Mouse (Mus musculus) heart, postnatal 14 days (tissue): ENCODE results near the gene Pan3. TPM values are rescaled to one million over a fixed set of nuclear protein-coding genes. Genes with fewer than 3 reads are reported as not detected.
"Not testable (repeated sequence)": the region's sequence is repeated elsewhere in the genome, so short reads cannot be mapped to it uniquely, and the experiment has no call there.

Source experiments
- DNase-seq, 2 experiments: peaks; one replicate each; pipeline ENCODE4 v3.0.0; 2021 to 2022
- intact Hi-C: fragments of 180-260 bp; cut with DNase I; formaldehyde crosslinking; loops from one replicate; pipeline ENCODE4 v1.15.1; 2025
- total RNA-seq, 2 experiments: library from RNA; stranded (reverse); gene quantifications; 2 replicates each; pipeline ENCODE4 v1.2.3; 2021

Pan3 gene
- total RNA-seq, 2 experiments from 2014 or later = 53.9 to 62.5 TPM

DNA sequence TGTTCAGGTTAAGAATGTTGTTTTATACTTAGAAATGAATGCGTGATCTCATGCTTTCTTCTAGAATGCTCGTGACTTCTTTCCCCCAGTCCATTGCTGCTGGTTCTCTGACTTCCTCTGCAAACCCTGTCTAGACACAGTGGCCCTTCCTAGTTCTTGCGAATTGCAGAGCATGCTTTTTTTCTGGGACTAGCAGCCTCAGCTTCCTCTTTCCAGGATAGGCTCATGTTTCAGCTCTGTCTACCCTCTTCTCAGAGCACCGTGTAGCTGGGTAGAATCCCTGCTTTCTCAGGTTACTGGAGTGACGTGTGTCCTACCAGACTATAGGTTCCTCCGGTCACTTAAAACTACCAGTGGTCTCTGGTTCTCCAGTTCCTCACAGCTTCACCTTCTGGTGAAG, 112.3 kb downstream of the Pan3 start:
- intact Hi-C loops = loop anchor here (5.0 kb wide), 1 partner anchor 110 kb away; the partner anchor contains the start of gene Pan3
- no peak for DNase-seq

DNA sequence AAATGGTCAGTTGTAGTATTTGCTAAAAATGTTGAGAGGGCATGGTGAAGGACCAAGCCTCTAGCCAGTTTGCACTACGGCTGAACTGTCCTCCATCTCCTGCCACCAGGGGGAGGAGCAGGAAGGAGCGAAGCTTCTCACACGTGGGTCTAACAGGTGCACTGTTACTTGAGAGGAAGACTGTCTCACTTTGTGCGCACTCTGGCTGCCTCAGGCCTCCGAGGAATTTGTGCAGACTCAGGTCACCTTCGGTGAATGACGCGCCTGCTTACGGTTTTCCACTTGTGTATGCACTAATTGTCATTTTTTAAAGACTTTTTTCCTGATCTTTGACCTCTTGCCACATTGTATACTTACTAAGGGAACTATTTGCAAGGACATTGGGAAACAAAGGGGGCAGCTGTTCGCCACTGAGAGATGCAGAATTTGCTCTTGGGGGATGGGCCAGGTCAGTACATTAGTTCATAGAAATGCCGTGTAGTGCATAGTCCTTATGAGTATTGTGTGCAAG, 115.8 kb downstream of the Pan3 start:
- DNase-seq = peak in 1 of 2 experiments; percentile 16
- intact Hi-C loops = no loop called here

DNA sequence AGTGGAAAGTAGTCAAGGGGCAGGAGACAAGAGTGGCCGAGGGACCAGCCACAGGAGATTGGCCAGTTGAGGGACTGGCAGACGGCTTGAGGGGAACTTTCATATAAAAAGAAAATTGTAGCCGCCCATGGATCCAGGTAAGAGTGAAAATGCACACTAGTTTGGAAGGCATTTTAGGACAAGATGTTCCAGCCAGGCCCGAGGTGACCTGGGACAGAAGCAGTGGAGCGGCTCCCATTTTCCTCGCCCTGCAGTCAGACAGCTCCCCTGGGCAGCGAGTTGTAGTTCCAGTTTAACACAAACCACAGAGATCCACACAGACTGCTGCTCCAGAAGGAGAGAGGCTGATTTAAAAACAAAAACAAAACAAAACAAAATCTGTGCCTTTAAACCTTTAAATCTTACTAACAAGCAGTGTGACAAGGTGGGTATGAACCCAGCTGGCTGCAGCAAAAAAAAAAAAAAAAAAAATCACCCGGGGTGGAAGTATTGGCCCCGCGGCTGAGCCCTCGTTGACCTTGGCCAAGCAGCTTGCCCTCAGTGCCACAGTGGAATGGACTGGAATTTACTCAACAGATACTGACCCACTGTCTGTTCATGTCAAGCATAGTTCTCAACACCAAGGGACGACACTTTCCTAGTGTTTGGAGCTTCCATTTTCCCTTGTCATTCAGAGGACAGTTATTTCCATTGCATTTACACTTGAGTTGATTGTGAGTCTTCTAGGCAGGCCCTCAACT, 119.2 kb downstream of the Pan3 start:
- intact Hi-C loops = no loop called here
- DNase-seq = no peak

DNA sequence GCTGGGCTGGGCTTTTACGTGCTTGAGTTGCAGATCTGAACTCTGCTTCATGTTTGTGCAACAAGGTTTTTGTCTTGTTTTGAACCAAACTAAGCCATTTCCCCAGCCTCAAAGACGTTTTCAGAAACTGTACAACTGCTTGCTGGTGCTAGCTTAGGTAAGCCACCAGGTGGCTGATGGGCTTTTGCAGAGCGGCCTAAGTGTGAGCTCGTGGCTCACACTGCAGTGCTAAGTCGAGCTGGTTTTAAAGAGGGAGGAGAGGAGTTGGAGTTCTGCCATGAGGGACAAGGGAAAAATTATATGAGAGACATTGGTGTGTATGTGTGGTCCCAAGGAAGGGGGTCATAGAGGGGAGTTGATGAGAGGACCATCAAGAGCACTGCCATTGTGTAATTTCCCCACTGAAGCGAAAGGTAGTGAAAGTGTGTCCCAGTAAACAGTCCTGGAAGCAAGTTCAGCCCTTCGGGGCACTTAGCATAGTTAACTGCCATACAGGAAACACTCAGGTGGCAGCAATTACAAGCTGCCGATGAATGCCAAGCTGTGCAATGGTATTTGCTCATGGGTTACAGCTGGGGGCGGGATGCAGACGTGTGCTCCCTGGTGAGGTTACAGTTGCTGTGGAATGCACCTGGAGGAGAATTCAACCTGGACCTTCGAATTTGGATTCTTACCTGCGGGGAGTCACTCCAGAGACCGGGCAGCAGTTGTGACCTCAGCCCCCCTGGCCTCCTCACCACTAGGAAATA, 122.1 kb downstream of the Pan3 start:
- intact Hi-C loops = no loop called here
- DNase-seq = no peak

DNA sequence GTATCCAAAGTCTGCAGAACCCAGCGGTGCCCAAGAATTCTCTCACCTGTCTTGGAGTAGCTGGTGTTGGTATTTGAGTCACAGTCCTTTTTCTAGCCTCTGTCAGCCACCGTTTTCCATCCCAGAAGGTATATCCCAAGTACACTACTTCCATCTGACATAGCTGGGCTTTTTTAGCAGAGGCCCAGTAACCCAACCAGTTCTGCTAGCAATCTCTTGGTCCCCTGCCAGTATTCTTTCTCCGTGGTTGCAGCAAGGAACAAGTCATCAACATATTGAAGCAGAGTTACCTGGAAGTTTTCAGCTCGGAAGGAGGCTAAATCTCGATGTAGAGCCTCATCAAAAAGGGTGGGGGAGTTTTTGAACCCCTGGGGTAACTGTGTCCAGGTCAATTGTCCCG, 127.7 kb downstream of the Pan3 start:
- DNase-seq, intact Hi-C loops: not testable (repeated sequence)

DNA sequence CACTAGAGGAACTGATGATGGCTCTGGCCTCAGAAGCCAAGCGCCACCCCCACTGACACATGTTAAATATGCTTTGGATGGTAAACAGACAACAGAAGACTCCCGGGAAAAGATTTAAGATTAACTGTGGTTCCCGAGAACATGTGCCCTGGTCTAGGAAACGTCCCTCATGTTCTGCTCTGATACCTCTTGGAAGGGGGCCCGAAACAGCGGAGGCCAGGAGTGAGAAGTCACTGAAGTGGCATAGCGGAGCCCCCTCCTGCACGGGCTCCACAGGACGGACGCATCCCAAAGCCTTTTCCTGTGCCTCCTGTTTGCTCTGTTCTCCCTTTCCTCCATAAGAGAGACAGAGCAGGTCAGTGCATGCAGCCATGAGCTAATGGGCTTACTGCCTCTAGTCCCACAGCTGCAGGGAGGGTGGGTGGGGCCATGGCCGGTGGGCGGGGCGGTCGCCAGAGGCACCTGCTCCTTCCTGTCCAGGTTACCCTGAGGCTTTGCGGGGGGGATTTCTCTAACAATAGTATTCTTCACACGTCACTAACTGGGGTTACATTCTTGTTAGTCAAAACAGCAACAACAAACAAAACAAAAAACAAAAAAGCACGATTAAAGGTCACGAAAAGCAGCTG, 133.7 kb downstream of the Pan3 start:
- DNase-seq = no peak
- intact Hi-C loops = no loop called here

DNA sequence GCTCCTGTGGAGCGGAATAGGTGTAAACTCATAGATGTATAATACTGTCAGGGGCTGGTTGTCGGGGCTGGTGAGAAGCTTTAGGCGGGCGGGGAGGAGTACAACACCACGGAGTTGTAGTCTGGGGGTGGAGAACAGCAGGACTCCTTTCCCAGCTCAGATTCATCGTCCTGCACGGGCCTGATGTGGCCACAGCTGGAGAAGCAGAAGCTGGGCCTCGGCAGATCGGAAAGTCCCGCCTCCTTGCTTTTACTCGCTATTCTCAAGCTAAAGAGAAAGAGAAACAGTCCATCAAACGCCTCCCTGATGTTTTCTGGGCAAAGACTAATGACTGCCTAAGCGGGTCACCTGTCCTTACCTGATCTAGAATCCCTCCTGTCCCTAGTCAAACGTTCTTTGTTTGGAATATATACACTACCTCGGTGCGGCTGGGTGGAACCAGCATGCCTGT, 134.2 kb downstream of the Pan3 start:
- no peak for DNase-seq
- intact Hi-C loops = no loop called here

DNA sequence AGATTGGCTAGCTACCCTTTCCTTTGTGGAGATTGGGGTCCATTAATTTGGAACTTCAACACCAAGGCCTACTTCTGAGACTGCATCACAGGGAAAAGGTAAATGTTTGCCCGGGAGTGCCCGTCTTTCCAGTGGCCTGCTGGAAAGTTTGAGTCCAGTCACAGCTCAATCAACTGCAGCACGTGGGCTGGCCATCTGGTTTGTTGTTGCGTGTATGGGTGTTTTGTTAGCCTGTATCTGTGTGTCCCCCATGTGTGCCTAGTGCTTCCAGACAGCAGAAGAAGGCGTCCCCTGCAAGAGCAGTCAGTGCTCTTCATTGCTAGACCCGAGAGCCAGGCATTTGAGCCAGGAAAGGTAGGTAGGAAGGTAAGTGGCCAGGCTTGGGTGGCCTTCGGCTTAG, 135.5 kb downstream of the Pan3 start:
- intact Hi-C loops = no loop called here
- no peak for DNase-seq

DNA sequence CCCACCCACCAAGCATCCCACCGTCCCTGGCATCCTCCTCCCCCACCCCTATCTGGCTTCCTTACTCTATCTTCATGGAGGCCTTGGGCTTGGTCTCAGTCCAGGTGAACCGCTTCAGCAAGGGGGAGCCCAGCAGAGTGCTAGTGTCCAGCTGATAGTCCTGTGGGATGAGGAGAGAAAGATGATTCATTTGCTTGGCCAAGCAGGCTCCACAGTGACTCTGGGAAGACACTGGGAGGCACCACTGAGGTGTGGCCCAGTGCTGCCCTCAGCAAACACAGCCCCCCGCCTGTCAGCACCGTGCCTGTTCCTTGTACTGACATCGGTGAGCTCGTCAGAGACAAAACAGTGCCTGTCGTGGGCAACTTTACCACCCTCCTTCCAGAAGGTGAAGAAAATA, 136.4 kb downstream of the Pan3 start:
- intact Hi-C loops = no loop called here
- DNase-seq = no peak

DNA sequence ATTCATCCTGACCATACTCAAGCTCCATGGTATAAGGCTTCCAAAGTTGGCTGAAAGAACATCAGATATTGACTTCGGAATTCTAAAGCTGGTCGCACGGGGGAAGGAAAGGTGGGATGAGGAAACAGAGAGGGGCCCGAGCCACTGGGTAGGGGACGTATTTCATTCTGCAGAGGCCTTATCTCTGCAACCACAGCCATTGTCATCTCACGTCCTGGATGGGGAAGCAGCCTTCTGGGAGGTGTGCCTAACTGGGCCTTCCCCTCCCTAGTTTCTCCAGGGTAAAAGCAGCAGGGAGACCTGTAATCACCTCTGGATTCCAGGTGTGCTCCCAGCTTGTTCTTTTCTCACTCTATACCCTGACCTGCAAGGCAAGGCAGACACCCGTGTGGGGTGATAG, 142.7 kb downstream of the Pan3 start:
- intact Hi-C loops = no loop called here
- DNase-seq = no peak

DNA sequence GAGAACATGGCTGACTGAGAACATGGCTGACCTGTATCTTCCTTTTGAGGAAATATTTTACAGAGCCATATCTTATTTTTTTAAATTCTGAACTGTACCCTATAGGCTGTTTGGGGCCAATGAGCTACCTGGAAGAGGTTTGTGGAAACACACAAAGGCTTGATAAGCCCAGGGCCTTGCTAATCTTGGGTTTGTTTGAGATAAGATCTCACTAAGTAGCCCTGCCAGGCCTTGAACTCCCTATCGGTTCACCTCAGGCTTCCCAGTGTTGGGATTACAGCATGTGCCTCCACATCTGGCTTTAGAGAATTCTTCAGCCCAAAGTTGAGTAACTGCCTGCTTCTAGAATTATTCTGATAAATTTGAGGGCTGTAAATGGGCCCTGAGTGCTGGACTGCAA, 143.6 kb downstream of the Pan3 start:
- intact Hi-C loops = no loop called here
- DNase-seq = no peak

DNA sequence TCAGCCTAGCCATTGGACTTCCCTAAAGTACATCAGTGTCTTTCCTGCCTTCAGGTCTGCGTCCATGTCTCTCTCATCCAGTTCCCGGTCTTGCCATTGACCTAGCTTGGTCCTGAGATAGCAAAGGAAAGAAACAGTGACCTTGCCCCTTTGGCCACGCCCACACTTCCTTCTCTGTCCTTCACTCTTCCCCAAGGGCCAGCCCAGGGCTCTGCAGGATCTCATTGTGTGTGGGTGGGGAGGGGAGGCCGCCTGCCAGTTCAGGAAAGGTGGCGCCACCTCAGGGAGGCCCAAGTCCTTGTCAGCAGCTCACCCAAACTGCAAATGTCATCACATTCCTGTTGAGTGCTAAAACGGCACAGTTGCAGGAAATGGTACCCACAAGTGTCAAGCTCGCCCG, 144.6 kb downstream of the Pan3 start:
- peak; percentile 25 to 43 for DNase-seq
- intact Hi-C loops = no loop called here

DNA sequence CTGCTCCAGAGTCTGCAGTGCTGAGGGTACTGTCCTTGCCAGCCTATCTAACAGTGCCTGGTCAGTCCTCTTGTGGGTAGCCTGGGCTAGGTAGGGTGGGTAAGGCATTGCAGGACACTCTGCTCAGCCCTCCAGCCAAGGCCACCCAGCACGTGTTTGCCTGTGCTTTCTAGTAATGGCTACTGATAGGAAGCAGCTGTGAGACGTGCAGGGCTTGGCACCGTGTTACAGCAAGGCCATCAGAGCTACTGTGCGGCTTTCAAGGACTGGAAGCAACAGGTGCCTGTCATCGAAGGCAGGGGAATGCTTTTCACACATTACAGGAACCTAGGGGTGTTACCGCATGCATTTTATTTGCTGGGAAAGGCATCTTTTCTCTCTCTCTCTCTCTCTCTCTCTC, 147.0 kb downstream of the Pan3 start:
- intact Hi-C loops = no loop called here
- DNase-seq = no peak

DNA sequence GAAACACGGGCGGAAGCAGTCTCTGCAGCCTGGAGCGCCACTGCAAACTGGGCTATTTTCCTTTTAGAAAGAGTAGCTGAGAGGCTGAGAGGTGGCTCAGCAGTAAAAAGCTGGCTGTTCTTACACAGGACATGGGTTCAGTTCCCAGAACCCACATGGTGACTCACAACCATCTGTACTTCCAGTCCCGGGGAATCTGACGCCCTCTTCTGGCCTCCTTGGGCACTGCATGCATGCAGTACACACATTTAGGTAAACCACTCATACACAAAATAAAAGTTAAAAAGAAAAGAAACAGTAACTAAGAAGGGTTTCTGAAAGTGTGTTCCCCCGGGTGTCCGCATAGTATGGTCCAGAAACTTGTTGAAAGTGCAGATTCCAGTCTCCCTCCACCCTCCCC, 149.2 kb downstream of the Pan3 start:
- intact Hi-C loops = no loop called here
- no peak for DNase-seq

DNA sequence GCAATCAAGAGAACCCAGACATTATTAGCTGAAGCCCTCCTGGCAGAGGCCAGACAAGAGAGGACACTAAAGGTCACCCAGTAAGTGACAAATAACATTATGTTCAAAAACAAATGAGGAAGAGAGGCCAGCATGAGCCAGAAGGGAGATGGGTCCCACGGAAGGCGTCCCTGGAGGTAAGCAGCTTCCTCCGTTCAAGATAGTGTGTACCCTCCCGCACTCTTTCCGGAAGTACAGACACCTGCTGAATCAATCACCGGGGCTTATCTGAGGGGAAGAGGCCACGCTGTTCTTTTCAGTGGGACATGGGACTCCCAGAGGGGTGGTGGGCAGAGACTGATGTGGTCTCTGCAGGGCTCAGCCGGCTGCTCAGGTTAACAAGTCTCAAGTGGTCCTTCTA, 149.7 kb downstream of the Pan3 start:
- intact Hi-C loops = loop anchor here (5.0 to 10.0 kb wide), 5 partner anchors 38 to 665 kb away; no protein-coding TSS in a partner anchor
- DNase-seq = peak in 1 of 2 experiments; percentile 44

DNA sequence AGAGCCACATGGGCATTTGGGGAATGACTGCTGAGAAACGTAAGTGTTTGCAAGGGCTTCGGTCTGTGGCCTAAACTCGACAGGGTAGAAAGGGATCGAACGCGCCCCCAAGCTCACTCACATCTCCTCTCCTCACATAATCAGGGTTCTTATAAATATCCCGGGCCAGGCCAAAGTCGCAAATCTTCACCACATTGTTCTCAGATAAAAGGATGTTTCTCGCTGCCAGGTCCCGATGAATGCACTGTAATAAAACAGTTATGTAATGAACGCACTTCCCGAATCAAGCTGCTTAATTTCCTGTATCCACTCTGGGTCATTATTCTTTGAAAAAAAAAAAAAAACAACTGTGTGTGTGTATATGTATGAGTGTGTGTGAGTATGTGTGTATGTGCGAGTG, 150.2 kb downstream of the Pan3 start:
- intact Hi-C loops = loop anchor here (5.0 to 10.0 kb wide), 5 partner anchors 37 to 665 kb away; no protein-coding TSS in a partner anchor
- no peak for DNase-seq

DNA sequence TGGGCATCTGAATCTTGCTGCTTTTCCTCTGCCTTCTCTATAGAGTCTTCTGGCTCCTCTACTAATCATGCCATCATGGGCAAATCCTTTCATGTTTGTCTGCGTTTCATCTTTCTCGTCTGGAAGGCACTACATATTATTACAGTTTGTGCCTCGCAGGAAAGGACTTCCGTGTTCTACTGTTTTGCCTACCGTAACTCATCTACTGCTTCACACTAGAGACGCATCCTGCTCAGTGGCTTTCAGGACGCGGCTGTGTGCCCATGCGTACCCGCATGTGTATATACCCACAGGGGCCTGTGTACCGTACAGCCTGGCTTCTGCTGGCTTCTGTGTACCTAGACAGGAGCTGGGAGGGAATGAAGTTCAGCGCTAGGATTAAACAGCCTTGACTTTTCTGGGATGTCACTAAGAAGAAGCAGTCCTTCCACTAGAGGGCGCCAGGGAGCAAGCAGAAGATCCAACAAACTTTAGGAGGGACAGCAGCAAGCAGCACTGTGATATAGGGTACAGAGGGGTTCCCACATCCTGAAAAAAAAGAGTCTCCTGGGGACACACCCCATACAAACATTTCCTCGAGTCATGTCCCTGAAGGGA, 153.8 kb downstream of the Pan3 start:
- DNase-seq = peak; percentile 85 to 91
- intact Hi-C loops = loop anchor here (5.0 to 10.0 kb wide), 5 partner anchors 34 to 661 kb away; no protein-coding TSS in a partner anchor

DNA sequence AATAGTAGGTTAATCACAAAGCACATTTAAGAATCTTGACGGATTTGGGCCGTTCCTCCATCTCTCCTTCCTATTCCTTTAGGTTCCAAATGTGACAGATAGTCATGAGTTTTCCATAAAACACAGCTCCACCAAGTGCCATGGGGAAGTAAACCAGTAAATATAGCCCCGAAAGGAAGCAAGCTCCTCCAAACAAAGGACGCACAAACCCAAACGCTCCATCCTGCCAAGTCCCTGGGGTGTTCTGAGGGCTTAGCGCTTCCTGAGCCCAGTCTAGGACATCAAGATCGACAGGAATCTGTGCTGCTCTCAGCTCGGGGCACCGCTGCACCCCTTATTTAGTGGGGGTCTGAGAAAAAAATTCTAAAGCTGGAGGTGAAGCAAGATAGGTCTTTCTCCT, 154.7 kb downstream of the Pan3 start:
- DNase-seq = peak in 1 of 2 experiments; percentile 33
- intact Hi-C loops = loop anchor here (5.0 to 10.0 kb wide), 5 partner anchors 33 to 660 kb away; no protein-coding TSS in a partner anchor

DNA sequence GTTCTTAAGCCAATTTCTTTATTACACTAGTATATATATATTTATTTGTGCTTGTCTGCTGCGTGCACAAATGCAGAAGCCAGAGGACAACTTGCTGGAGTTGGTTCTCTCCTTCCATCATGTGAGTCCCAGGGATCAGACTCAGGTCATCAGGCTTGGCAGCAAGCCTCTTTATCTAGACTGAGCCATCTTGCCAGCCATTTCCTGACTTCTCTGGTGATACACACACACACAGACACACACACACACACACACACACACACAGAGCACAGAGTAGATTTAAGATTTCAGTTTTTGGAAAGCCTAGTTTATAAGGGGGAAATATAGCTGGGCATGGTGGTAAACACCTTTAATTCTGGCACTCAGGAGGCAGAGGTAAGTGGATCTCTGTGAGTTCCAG, 155.1 kb downstream of the Pan3 start:
- DNase-seq = no peak
- intact Hi-C loops = loop anchor here (10.0 kb wide), 1 partner anchor 660 kb away; no protein-coding TSS in a partner anchor

DNA sequence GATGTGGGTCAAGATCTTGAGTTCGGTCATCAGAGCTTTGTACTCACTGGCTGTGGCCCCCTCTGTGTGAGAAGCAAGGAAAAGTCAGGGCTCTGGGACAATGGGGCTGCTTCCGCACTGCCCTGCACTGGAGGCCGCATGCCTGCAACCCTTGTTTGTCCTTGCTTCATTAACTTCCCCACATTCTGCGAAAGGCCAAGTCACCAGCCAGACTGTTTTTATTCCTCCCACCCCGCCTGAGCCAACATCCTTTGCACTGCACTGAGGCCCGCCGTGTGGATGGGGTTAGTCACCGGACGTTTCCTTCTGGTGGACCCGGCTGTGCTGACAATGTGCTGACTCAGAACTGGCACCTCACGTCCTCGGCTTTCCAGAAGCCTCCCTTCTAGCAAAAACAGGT, 159.9 kb downstream of the Pan3 start:
- peak in 1 of 2 experiments; percentile 19 for DNase-seq
- intact Hi-C loops = loop anchor here (10.0 kb wide), 1 partner anchor 655 kb away; no protein-coding TSS in a partner anchor
